Mouse (Mus musculus) inflammation-experienced regulatory T-cells, adult 6 months (primary cell): ENCODE data around the gene Chaf1b. TPM values are rescaled to one million over a fixed set of nuclear protein-coding genes. Genes with fewer than 3 reads are reported as not detected.

ENCODE experiments used
- ATAC-seq: one replicate; pipeline ENCODE4 v1.8.0; 2017
- polyA plus RNA-seq, 3 experiments: library from polyadenylated mRNA; unstranded; fragments of 100-300 nt; shearing (Covaris generic); gene quantifications; one replicate each; pipeline ENCODE4 v1.2.1; 2017

Chaf1b gene
- 10 to 100 TPM; 19.1 to 44.8 (median 25.6) TPM for polyA plus RNA-seq

DNA sequence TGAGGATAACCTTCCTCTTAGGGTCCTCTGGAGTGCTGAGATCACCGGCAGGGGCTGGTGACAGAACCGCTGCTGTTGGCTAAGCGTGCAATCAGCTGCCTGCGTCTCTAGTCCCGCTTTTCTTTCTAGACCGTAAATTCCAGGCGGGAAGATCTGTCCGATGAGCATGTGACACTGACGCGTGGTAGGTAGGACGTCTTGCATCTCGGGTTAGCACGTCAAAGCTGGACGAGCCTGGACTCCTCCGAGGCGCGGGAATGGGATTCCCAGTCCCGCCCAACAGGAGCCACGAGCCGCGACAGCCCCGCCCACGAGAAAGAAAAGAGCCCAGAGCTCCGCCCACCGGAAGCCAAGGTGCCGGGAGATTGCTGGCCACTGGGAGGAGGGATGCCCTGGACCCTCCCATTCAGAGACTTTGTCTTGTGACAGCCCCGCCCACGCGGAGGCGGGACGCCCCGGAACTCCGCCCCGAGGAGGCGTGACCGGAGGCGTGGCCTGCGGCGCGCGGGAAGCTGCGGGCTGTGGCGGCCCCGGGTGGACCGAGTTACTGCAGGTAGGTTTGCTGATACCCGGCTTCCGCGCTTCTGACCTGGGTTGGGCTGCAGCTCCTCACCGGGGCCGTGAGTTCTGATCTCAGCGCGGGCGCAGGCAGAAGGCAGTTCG, at the start of gene Chaf1b:
TSS of gene Chaf1b (plus strand) at position 479 of the 663 bp plus-strand sequence.
- ATAC-seq: peak; percentile 93

GRCm38 (mm10) chr16:93834076-93834475, 49.6 kb upstream of the Chaf1b start:
- no peak for ATAC-seq

DNA sequence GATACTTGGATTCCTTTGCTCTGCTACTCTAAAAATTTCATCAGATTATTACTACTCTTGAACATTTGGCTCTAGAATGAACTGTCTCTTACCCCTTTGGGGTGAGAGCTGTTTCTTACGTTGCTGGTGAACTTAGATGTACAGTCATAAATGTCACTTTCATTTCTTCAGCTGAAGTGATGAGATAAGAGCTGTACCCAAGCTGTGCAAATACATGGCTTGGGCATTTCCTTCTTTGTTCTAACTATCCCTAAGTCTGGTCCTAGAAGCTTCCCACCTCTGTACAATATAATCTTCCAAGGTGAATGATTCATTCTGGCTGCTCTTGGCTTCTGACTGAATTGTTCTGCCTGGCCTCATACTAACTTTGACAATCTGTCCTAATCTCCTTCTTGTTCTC, 44.7 kb upstream of the Chaf1b start:
- no peak for ATAC-seq

DNA sequence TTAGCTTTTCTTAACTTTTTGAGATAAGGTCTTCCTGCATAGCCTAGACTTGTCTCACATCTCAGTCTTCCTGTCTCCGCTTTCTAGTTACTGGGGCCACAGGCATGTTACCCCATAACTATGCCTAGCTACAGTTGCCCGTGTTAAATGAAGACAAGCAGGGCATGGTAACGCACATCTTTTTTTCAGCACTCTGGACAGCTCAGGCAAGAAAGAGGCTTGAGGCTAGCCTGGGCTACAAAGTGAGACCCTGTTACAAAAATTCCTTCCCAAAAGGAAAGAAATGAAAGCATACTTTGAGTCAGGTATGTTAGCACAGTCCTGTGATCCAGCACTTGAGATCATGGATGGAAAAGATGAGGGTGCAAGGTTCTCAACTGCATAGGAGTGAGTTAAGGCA, 33.2 kb upstream of the Chaf1b start:
- no peak for ATAC-seq

DNA sequence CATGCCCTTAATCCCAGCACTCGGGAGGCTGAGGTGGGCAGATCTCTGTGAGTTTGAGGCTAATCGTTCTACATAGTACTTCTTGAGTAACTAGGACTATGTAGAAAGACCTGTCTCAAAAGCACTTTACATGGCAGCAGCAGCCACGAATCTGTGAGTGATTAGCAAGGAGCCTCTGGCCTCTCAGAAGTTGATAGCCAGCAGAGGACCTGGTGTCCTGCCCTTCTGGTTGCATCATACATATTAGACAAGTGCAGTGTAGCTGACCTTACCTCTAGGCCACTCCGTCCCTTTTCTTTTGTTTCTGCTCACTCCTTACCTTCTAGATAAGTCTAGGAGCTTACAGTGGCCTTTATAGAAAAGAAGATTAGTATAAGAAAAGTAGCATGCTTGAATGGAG, 23.7 kb upstream of the Chaf1b start:
- no peak for ATAC-seq

- ATAC-seq: no peak
Measured at GRCm38 (mm10) chr16:93860686-93861085, 23.0 kb upstream of the Chaf1b start.

DNA sequence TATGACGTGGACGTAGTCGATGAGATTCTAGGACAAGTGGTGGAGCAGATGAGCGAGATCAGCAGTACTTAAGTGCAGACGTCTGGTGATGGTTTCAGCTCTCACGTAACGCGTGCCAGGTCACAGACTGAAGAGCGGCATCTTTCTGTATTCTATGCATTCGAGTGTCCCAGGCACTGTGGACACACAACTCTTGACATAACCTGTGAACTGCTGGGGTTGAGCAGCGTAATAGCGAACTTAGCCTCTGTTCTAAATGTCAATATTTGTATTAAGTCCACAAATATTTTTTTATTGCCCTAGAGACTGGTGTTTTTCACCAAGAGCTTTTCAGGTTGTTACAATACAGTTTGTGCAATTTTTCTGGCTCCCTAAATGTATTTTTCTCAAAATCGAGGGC, 8.9 kb upstream of the Chaf1b start:
- no peak for ATAC-seq

GRCm38 (mm10) chr16:93877612-93878380, 5.9 kb upstream of the Chaf1b start:
- ATAC-seq: no peak

DNA sequence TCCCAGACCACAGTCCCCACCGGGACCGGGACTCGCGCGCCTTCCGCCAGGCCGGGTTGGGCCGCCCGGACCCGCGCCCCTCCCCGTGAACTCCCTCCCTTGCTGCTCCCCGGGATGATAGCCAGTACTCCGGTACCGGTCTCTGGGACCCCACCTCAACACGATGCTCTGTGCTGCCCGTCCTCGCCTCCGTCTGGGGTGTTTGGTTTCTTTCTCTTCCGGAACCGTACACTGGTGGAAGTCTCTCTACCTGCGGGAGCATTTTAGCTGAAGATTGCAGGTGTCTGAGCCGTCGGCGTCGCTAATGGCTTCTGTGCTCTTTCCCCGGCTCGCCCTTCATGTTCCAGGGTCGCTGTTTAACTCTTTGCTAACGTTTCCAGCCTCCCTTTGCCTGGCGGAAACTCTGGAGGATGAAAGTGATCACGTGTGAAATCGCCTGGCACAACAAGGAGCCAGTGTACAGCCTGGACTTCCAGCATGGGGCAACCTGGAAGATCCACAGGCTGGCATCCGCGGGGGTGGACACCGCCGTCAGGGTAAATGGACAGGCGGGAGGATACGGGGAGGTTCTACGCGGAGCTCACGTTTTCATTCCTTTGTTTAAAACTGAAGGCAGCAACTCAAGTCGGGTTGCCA, 503 bp downstream of the Chaf1b start:
- peak; percentile 40 for ATAC-seq

DNA sequence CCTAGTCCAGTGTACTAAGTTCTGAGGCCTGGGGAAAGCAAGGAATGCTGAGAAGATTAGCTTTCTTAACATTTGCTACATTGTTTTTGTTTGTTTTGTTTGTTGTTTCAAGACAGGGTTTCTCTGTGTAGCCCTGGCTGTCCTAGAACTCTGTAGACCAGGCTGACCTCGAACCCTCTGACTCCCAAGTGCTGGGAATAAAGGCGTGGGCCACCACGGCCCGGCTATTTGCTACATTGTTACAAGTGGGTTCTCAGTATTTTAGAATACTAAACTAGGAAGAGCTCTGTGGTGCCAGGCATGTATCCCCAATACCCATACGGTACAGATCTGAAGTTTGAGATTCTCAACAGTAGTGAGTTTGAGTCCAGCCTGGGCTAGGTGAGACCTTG, 1.0 kb downstream of the Chaf1b start:
- no peak for ATAC-seq

DNA sequence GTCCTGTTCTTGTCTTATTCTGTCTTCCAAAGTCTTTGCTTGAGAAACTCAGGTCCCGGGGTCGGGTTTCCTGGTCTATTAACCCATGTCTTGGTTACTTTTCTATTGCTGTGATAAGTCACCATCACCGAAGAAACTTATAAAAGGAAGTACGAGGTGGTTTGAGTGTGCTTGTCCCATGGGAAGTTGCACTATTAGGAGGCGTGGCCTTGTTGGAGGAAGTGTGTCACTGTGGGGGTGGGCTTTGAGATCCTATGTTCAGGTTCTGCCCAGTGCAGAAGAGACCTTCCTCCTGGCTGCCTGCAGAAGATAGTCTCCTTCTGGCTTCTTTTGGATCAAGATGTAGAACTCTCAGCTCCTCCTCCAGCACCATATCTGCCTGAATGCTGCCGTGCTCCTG, 4.8 kb downstream of the Chaf1b start:
- ATAC-seq: no peak

- ATAC-seq: no peak
Measured at GRCm38 (mm10) chr16:93890948-93891604, 7.4 kb downstream of the Chaf1b start.

- ATAC-seq: no peak
Measured at GRCm38 (mm10) chr16:93893285-93893684, 9.6 kb downstream of the Chaf1b start.

DNA sequence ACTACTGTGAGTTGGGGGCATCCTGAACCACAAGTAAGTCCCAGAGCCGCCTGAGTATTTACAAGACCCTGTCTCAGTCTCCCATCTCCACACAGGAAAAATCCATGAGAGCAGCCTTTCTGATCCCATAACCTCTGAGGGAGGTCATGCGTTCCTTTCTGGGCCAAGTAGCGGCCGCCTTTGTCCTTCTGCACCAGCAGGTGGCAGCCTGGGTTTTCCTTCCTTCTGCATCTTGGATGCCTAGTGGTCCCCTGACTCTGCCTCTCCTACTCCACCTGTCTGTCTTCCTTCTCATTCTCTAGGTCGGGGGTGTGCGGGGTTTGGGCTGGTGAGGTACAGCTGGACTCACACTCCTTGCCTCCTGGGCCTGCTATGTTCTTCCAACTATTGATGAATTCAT, 19.3 kb downstream of the Chaf1b start:
- no peak for ATAC-seq

GRCm38 (mm10) chr16:93906156-93907014, 22.7 kb downstream of the Chaf1b start:
- peak; percentile 41 for ATAC-seq

DNA sequence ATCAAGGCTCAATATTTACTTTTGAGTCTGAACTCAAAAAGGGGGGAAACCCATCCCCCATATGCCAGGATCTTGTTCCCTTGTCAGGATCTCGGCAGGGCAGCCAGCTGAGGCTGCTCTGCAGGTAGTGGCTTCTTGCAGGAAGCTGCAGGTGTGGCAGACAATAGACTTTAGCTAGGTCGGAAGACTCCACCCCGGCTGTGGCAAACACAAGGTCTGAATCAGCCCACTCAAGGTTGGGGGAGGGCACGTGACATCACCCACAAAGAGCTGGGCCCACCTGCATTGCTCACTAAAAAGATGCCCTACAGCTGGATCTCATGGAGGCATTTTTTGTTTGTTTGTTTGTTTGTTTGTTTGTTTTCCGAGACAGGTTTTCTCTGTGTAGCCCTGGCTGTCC, 24.1 kb downstream of the Chaf1b start:
- ATAC-seq: no peak

GRCm38 (mm10) chr16:93908196-93908595, 24.5 kb downstream of the Chaf1b start:
- no peak for ATAC-seq

GRCm38 (mm10) chr16:93909936-93910335, 26.2 kb downstream of the Chaf1b start:
- ATAC-seq: no peak

DNA sequence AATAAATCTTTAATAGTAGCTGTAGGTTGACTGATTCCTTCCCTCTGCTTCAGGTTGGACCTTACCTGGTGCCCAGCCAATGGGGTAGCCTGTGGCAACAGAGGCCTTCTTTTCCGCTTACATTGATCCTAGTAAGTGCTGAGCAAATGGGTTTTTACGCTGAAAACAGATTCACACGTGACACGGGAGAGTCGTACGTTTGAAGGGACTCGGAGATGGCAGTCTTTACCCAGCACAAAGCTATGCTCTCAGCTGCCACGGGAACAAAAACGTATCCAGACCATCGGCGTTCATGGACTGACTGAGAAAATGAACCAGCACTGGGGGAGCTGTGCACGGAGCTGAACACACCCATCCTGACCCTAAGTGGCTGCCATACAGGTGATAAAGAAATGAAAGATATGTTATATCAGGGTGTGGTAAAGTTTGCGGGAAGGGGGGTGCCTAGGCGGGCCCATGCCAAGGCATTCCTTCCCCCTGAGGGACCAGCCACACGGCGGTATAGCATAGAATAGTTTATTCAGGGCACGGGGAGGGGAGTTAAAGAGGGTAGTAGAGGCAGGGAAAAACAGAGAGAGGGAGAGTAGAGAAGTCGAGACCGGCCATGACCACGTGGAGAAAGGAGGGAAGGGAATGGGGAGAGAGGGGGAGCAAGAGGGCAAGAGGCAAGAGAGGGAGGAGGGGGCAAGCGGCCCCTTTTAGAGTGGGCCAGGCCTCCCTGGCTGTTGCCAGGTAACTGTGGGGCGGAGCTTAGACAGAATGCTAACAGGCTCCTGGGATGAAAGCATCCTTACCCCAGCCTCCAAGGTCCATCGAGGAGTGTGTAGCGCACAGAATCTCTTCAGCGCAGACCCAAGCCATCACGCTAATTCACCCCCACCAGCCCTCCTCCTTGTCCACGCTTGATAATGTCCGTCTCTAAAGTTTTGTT, 27.3 kb downstream of the Chaf1b start:
- ATAC-seq: no peak

DNA sequence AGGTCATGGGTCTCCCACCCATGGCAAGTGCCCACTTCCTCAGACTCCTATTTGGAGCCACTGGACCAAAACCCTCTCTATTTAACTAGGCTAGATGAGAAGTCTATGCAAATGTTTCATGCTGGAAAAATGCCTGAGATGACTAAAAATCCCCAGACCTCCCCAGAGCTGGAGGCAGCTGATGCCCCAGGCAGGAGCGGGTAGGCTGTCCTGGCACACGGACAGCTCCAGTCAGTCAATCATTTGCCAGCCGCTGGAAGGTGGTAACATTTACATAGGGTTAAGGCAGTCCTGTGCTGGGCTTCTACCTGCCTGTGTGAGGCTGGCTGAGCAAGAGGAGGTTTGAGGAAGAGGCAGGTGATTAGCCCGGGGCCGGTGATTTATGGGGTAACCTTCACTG, 28.5 kb downstream of the Chaf1b start:
- no peak for ATAC-seq

GRCm38 (mm10) chr16:93912808-93913207, 29.1 kb downstream of the Chaf1b start:
- ATAC-seq: no peak
